In the genomic region with DNA sequence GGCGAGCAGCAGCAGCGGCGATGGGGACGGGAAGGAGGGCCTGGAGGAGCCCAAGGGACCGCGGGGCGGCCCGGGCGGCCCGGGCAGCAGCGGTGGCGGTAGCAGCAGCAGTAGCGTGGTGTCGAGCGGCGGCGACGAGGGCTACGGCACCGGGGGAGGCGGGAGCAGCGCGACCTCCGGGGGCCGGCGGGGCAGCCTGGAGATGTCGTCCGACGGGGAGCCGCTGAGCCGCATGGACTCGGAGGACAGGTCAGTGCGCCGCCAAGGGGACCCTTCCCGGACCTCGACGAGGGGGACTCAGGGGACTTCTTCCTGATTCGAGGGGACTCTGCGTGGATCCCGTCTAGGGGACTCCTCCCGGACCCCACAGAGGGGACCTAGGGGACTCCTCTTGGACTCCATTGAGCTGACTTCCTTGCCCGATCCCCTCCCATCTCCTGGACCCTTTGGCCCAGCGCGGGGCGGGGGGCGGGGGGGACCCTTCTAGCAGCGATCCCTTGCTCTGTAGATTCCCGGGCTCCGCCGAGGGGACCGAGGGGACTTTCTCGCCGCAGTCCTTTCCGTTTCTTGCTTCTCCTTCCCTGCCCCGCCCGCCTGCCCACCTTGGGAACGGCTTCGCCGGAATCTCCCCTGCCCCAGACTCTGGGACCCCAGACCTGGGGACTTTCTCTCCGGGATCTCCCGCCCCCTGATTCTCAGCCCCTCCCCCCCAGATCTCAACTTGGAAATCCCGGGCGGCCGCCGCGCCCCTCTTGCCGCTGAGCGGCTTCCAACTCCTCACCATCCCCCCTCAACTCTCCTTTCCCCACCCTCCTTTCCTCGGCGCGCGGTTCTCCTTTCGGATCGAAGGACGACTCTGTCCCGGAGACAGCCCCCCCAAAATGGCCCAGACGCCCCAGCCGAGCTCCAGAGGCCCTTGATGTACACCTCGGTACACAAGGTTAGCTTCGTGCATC, we compare ENCODE assay signal across 7 mouse cellular contexts. TPM values are rescaled to one million over a fixed set of nuclear protein-coding genes. Genes with fewer than 3 reads are reported as not detected.
DNase-seq lines count a peak whose midpoint lies in the region; ATAC-seq lines count a peak whose summit lies in the region.

No protein-coding gene starts in this region.

- peak overlapping the region; percentile 96 for H3K9ac ChIP-seq in forebrain, embryonic 11.5 days (ENCODE audit: low read length)
- peak overlapping the region; percentile 96 for H3K9ac ChIP-seq in limb, embryonic 15.5 days
- peak overlapping the region; percentile 99 for H3K9ac ChIP-seq in midbrain, embryonic 14.5 days (replicated peaks; ENCODE audit: low read length)

- H3K36me3 ChIP-seq in forebrain, embryonic 11.5 days (ENCODE audit: control insufficient read depth, insufficient read depth, low read length) = no peaks in the 10 kb centered on the region
- H3K36me3 ChIP-seq in limb, embryonic 15.5 days = no peaks in the 10 kb centered on the region
- no peaks in the 10 kb centered on the region for H3K36me3 ChIP-seq in midbrain, embryonic 14.5 days (ENCODE audit: control insufficient read depth, insufficient read depth, low read length)
- no peaks in the 10 kb centered on the region for H3K36me3 ChIP-seq in splenic B cell, adult 2 months (ENCODE audit: control insufficient read depth, insufficient read depth, low read length, poor library complexity, severe bottlenecking)

- H3K4me3 ChIP-seq in brown adipose tissue, adult 24 weeks (ENCODE audit: insufficient read depth, low read depth, low read length) = peak overlapping the region; percentile 97
- peak overlapping the region; percentile 98 for H3K4me3 ChIP-seq in forebrain, embryonic 11.5 days (ENCODE audit: low read depth, low read length)
- H3K4me3 ChIP-seq in limb, embryonic 15.5 days = peak overlapping the region; percentile 99
- H3K4me3 ChIP-seq in midbrain, embryonic 14.5 days (replicated peaks; ENCODE audit: low read depth, low read length) = peak overlapping the region; percentile 99

- WGBS in forebrain, embryonic 11.5 days = under 1% methylated on average over 64 of the region's 80 CpGs
- under 1% methylated on average over 76 of the region's 80 CpGs for WGBS in limb, embryonic 15.5 days
- under 1% methylated on average over 79 of the region's 80 CpGs for WGBS in midbrain, embryonic 14.5 days

- H3K27ac ChIP-seq in brown adipose tissue, adult 24 weeks (replicated peaks; ENCODE audit: low read depth, low read length) = peak overlapping the region; percentile 77
- H3K27ac ChIP-seq in forebrain, embryonic 11.5 days (ENCODE audit: low read depth, low read length) = peak overlapping the region; percentile 89
- H3K27ac ChIP-seq in limb, embryonic 15.5 days = peak overlapping the region; percentile 98
- peak overlapping the region; percentile 98 for H3K27ac ChIP-seq in midbrain, embryonic 14.5 days (replicated peaks; ENCODE audit: low read depth, low read length)

- H3K4me1 ChIP-seq in brown adipose tissue, adult 24 weeks (ENCODE audit: control insufficient read depth, insufficient read depth, insufficient read length, low read length) = peaks cover 16% of the 10 kb centered on the region
- H3K4me1 ChIP-seq in forebrain, embryonic 11.5 days (replicated peaks; ENCODE audit: control insufficient read depth, insufficient read depth, low read length) = peaks cover 17% of the 10 kb centered on the region
- H3K4me1 ChIP-seq in limb, embryonic 15.5 days = peaks cover 37% of the 10 kb centered on the region
- peaks cover 36% of the 10 kb centered on the region for H3K4me1 ChIP-seq in midbrain, embryonic 14.5 days (ENCODE audit: control insufficient read depth, insufficient read depth, low read length)

- ATAC-seq in forebrain, embryonic 11.5 days (replicated peaks; ENCODE audit: low FRiP score) = peak; percentile 32
- 0 out of 2 replicates have a peak, but pooled peaks have one; percentile 2 for ATAC-seq in limb, embryonic 15.5 days (ENCODE audit: insufficient number of reproducible peaks, low FRiP score, low TSS enrichment, low read depth)
- peak; percentile 22 for ATAC-seq in midbrain, embryonic 14.5 days (ENCODE audit: low FRiP score, low TSS enrichment)

- peak overlapping the region; percentile 46 for H3K4me2 ChIP-seq in forebrain, embryonic 11.5 days (ENCODE audit: low read depth, low read length, severe bottlenecking)
- peak overlapping the region; percentile 44 for H3K4me2 ChIP-seq in limb, embryonic 15.5 days
- H3K4me2 ChIP-seq in midbrain, embryonic 14.5 days (ENCODE audit: low read length) = peak overlapping the region; percentile 84

- no peaks in the 10 kb centered on the region; the same call in 1 of the 2 replicates for H3K27me3 ChIP-seq in forebrain, embryonic 11.5 days (ENCODE audit: control insufficient read depth, insufficient read depth, low read length)
- no peaks in the 10 kb centered on the region for H3K27me3 ChIP-seq in limb, embryonic 15.5 days
- no peaks in the 10 kb centered on the region for H3K27me3 ChIP-seq in midbrain, embryonic 14.5 days (ENCODE audit: control insufficient read depth, insufficient read depth, low read length)
- H3K27me3 ChIP-seq in splenic B cell, adult 2 months (ENCODE audit: control insufficient read depth, insufficient read depth, low read length, poor library complexity, severe bottlenecking) = no peaks in the 10 kb centered on the region

- intact Hi-C loops in heart, postnatal 25 days (cut with DNase I) = no loop called here

- DNase-seq in MN1 (ENCODE audit: low spot score) = peak; percentile 32
- peak; percentile 77 for DNase-seq in forebrain, embryonic 11.5 days (ENCODE audit: low spot score)
- DNase-seq in heart, postnatal 25 days (ENCODE audit: low spot score) = peak; percentile 16
- peak; percentile 64 for DNase-seq in midbrain, embryonic 14.5 days
- peak; percentile 21 for DNase-seq in splenic B cell, adult 2 months (ENCODE audit: low read depth, low spot score)

- H3K9me3 ChIP-seq in forebrain, embryonic 11.5 days (ENCODE audit: control insufficient read depth, low read length) = no peaks in the 10 kb centered on the region
- H3K9me3 ChIP-seq in limb, embryonic 15.5 days = no peaks in the 10 kb centered on the region
- no peaks in the 10 kb centered on the region for H3K9me3 ChIP-seq in midbrain, embryonic 14.5 days (ENCODE audit: control insufficient read depth, low read length)

RNA-seq across cellular contexts. Expression of a gene that starts 1.9 kb away (rescaled TPM):
- polyA plus RNA-seq in brown adipose tissue, adult 24 weeks (2012; ENCODE audit: insufficient read depth, insufficient read length, missing spikeins) = 22.2 and 25.4 TPM in 2 replicates
- 15.1 and 15.2 TPM in 2 replicates for polyA plus RNA-seq in forebrain, embryonic 11.5 days (2014; fragmentation: Nextera tagmentation; extraction: Ambion mirVana)
- total RNA-seq in heart, postnatal 25 days (2021) = 10 to 100 TPM; 35.7 to 36.5 TPM
- polyA plus RNA-seq in limb, embryonic 15.5 days (2015; fragmentation: Nextera tagmentation; extraction: Ambion mirVana) = 14.4 and 17.1 TPM in 2 replicates
- 14.2 and 15.9 TPM in 2 replicates for polyA plus RNA-seq in midbrain, embryonic 14.5 days (2014; fragmentation: Nextera tagmentation; extraction: Ambion mirVana)

Comparison
In these comparisons a context has a peak if more than half of its experiments do, and no peak if none do; other contexts are left out.
1. Peak in every context shown above with its lines: DNase-seq, ATAC-seq, H3K4me3 ChIP-seq and H3K27ac ChIP-seq.
2. DNase-seq: peak in every context shown above with its lines; median percentile 77 in forebrain, embryonic 11.5 days; 64 in midbrain, embryonic 14.5 days; 32 in MN1; 21 in splenic B cell, adult 2 months; 16 in heart, postnatal 25 days.